Mouse (Mus musculus) bone marrow macrophage, adult 2 months (primary cell): Measurements from ENCODE around the gene Kctd15. TPM values are rescaled to one million over a fixed set of nuclear protein-coding genes. Genes with fewer than 3 reads are reported as not detected.

Source experiments
- H3K27ac ChIP-seq: 2 replicates; pipeline ENCODE4 v1.5.1; 2012; ENCODE audit warnings: low read depth, low read length; ENCODE audit not compliant: insufficient read depth
- H3K4me1 ChIP-seq: 2 replicates; pipeline ENCODE4 v1.6.1; 2012; ENCODE audit warnings: low read length; ENCODE audit not compliant: control insufficient read depth, insufficient read depth
- H3K4me3 ChIP-seq: 2 replicates; pipeline ENCODE4 v1.5.1; 2012; ENCODE audit warnings: mild to moderate bottlenecking, low read length, moderate library complexity; ENCODE audit not compliant: insufficient read depth
- CTCF ChIP-seq: IDR thresholded peaks from 2 replicates; pipeline ENCODE4 v1.5.1; 2012; ENCODE audit warnings: low read depth, mild to moderate bottlenecking, low read length, moderate library complexity
- POLR2A ChIP-seq: IDR thresholded peaks from 2 replicates; pipeline ENCODE4 v1.6.1; 2012; ENCODE audit warnings: mild to moderate bottlenecking, low read depth, low read length, borderline replicate concordance
- polyA plus RNA-seq: library from polyadenylated mRNA; stranded (reverse); fragments of >200 nt; gene quantifications from 2 replicates; pipeline ENCODE4 v1.2.4, GENCODE M21; 2012; ENCODE audit not compliant: missing spikeins, insufficient read depth, insufficient read length

The Kctd15 gene
- polyA plus RNA-seq, 1 experiment: not detected

- no peaks in the 10 kb centered on the region for H3K4me1 ChIP-seq
- H3K27ac ChIP-seq: no peak overlapping the region
- no peak overlapping the region for H3K4me3 ChIP-seq
- TF ChIP-seq CTCF (no peak), POLR2A (no peak)
Measured at GRCm38 (mm10) chr7:34630211-34631085, 26.1 kb downstream of the Kctd15 start.

GRCm38 (mm10) chr7:34629702-34630210 lies 26.8 kb downstream of the Kctd15 start:
- no peak for TF ChIP-seq CTCF
- TF ChIP-seq POLR2A: no peak
- Histone ChIP-seq H3K4me1 (no peaks in the 10 kb centered on the region), H3K4me3 (no peak overlapping the region), H3K27ac (no peak overlapping the region)

- Histone ChIP-seq H3K4me1 (no peaks in the 10 kb centered on the region), H3K27ac (no peak overlapping the region), H3K4me3 (no peak overlapping the region)
- TF ChIP-seq POLR2A: no peak
- no peak for TF ChIP-seq CTCF
Measured at GRCm38 (mm10) chr7:34620411-34620810, 36.1 kb downstream of the Kctd15 start.

GRCm38 (mm10) chr7:34618141-34618890 lies 38.2 kb downstream of the Kctd15 start:
- Histone ChIP-seq H3K4me1 (no peaks in the 10 kb centered on the region), H3K4me3 (no peak overlapping the region)

GRCm38 (mm10) chr7:34616275-34616674 lies 40.3 kb downstream of the Kctd15 start:
- H3K27ac ChIP-seq: no peak overlapping the region

More at GRCm38 (mm10) chr7:34618141-34618890, 38.2 kb downstream of the Kctd15 start:
- H3K27ac ChIP-seq: no peak overlapping the region
- no peak for TF ChIP-seq CTCF
- TF ChIP-seq POLR2A: no peak

GRCm38 (mm10) chr7:34610445-34610844 lies 46.1 kb downstream of the Kctd15 start:
- no peaks in the 10 kb centered on the region for H3K4me1 ChIP-seq
- no peak overlapping the region for H3K4me3 ChIP-seq
- TF ChIP-seq POLR2A (no peak), CTCF (no peak)
- H3K27ac ChIP-seq: no peak overlapping the region

More at GRCm38 (mm10) chr7:34616275-34616674, 40.3 kb downstream of the Kctd15 start:
- H3K4me3 ChIP-seq: no peak overlapping the region
- no peak for TF ChIP-seq CTCF
- no peak for TF ChIP-seq POLR2A
- H3K4me1 ChIP-seq: no peaks in the 10 kb centered on the region

GRCm38 (mm10) chr7:34607334-34607970 lies 49.1 kb downstream of the Kctd15 start:
- H3K27ac ChIP-seq: no peak overlapping the region
- no peak overlapping the region for H3K4me3 ChIP-seq
- no peak for TF ChIP-seq POLR2A
- no peak for TF ChIP-seq CTCF
- no peaks in the 10 kb centered on the region for H3K4me1 ChIP-seq

GRCm38 (mm10) chr7:34606729-34607128 lies 49.8 kb downstream of the Kctd15 start:
- Histone ChIP-seq H3K4me1 (no peaks in the 10 kb centered on the region), H3K4me3 (no peak overlapping the region), H3K27ac (no peak overlapping the region)
- no peak for TF ChIP-seq CTCF
- TF ChIP-seq POLR2A: no peak

GRCm38 (mm10) chr7:34606051-34606450 lies 50.5 kb downstream of the Kctd15 start:
- no peak for TF ChIP-seq POLR2A
- no peak for TF ChIP-seq CTCF
- no peaks in the 10 kb centered on the region for H3K4me1 ChIP-seq
- H3K27ac ChIP-seq: no peak overlapping the region
- no peak overlapping the region for H3K4me3 ChIP-seq

- no peaks in the 10 kb centered on the region for H3K4me1 ChIP-seq
- TF ChIP-seq POLR2A (no peak), CTCF (no peak)
- no peak overlapping the region for H3K4me3 ChIP-seq
- H3K27ac ChIP-seq: no peak overlapping the region
Measured at GRCm38 (mm10) chr7:34598576-34598975, 58.0 kb downstream of the Kctd15 start.
